Mouse (Mus musculus) cerebellum, postnatal 36 days (tissue): ENCODE measurements around the gene Rpl23.
A peak's percentile ranks its signal among the peaks of the same experiment; 100 is the strongest.

Experiments
- DNase-seq, 2 experiments: peaks; one replicate each; pipeline ENCODE4 v3.0.0; 2021 to 2022; ENCODE audit warnings: mixed read lengths in 2 of 2

Rpl23 gene

GRCm38 (mm10) chr11:97813085-97813484 is 30.8 kb upstream of the Rpl23 start:
- DNase-seq: no peak

GRCm38 (mm10) chr11:97812491-97812921 is 30.3 kb upstream of the Rpl23 start:
- DNase-seq: no peak

- no peak for DNase-seq
Measured at GRCm38 (mm10) chr11:97811569-97812362, 29.5 kb upstream of the Rpl23 start.

- DNase-seq: no peak
Measured at GRCm38 (mm10) chr11:97810970-97811369, 28.7 kb upstream of the Rpl23 start.

- no peak for DNase-seq
Measured at GRCm38 (mm10) chr11:97810356-97810755, 28.1 kb upstream of the Rpl23 start.

GRCm38 (mm10) chr11:97809235-97810121 is 27.2 kb upstream of the Rpl23 start:
- no peak for DNase-seq

- peak; percentile 54 to 61 for DNase-seq
Measured at GRCm38 (mm10) chr11:97808621-97809234, 26.5 kb upstream of the Rpl23 start.

GRCm38 (mm10) chr11:97808093-97808492 is 25.9 kb upstream of the Rpl23 start:
- DNase-seq: no peak

- DNase-seq: no peak
Measured at GRCm38 (mm10) chr11:97807626-97808025, 25.4 kb upstream of the Rpl23 start.

- no peak for DNase-seq
Measured at GRCm38 (mm10) chr11:97806613-97806964, 24.4 kb upstream of the Rpl23 start.

GRCm38 (mm10) chr11:97805662-97806612 is 23.7 kb upstream of the Rpl23 start:
- no peak for DNase-seq

- no peak for DNase-seq
Measured at GRCm38 (mm10) chr11:97804841-97805661, 22.8 kb upstream of the Rpl23 start.

GRCm38 (mm10) chr11:97803847-97804246 is 21.6 kb upstream of the Rpl23 start:
- DNase-seq: no peak

- no peak for DNase-seq
Measured at GRCm38 (mm10) chr11:97802495-97802894, 20.3 kb upstream of the Rpl23 start.

GRCm38 (mm10) chr11:97802194-97802470 is 19.9 kb upstream of the Rpl23 start:
- no peak for DNase-seq

- DNase-seq: peak in 1 of 2 experiments; percentile 52
Measured at GRCm38 (mm10) chr11:97801409-97802193, 19.4 kb upstream of the Rpl23 start.

GRCm38 (mm10) chr11:97800691-97801408 is 18.6 kb upstream of the Rpl23 start:
- no peak for DNase-seq

GRCm38 (mm10) chr11:97799994-97800690 is 17.9 kb upstream of the Rpl23 start:
- peak; percentile 55 to 65 for DNase-seq
